Mouse (Mus musculus): Measurements from ENCODE around the gene Zfp322a. TPM values are rescaled to one million over a fixed set of nuclear protein-coding genes. Genes with fewer than 3 reads are reported as not detected.

Gene Zfp322a
- polyA plus RNA-seq (2012; rRNA removed), result 0.70 and 0.90 TPM in 2 replicates

- Histone ChIP-seq H3K27ac (ENCODE audit: insufficient read depth, low read length) (peak within 1 kb of the TSS; percentile 86), H3K36me3 (ENCODE audit: control insufficient read depth, insufficient read depth, low read length) (no peaks in the 10 kb centered on the region), H3K4me3 (ENCODE audit: extremely low read depth, insufficient read depth, insufficient read length) (peak within 1 kb of the TSS; percentile 96), H3K4me1 (ENCODE audit: control insufficient read depth, insufficient read depth, insufficient read length) (peaks cover 3% of the 10 kb centered on the region; the same call in 1 of the 2 replicates), H3K27me3 (ENCODE audit: control insufficient read depth, insufficient read depth, low read length) (no peaks in the 10 kb centered on the region)
- DNase-seq (ENCODE audit: low read depth in 1 of 2, low spot score in 2 of 2), result peak; percentile 88 to 94
- under 1% methylated on average over 55 of the region's 55 CpGs for WGBS
- TF ChIP-seq CTCF (IDR thresholded peaks at IDR 0.05; ENCODE audit: extremely low read depth, insufficient read depth, insufficient read length, insufficient replicate concordance) (no peak), POLR2A (IDR thresholded peaks at IDR 0.05; ENCODE audit: low read depth, low read length) (peak; percentile 82)
These were observed at the start of gene Zfp322a for GRCm38 (mm10) chr13:23368583-23369420. Zfp322a (minus strand) TSS chr13:23369208.

- Histone ChIP-seq H3K4me3 (ENCODE audit: extremely low read depth, insufficient read depth, insufficient read length) (no peak overlapping the region), H3K27me3 (ENCODE audit: control insufficient read depth, insufficient read depth, low read length) (peaks cover 5% of the 10 kb centered on the region), H3K27ac (ENCODE audit: insufficient read depth, low read length) (no peak overlapping the region), H3K36me3 (ENCODE audit: control insufficient read depth, insufficient read depth, low read length) (no peaks in the 10 kb centered on the region), H3K4me1 (ENCODE audit: control insufficient read depth, insufficient read depth, insufficient read length) (peaks cover 2% of the 10 kb centered on the region; the same call in 1 of the 2 replicates)
- WGBS, result 13% methylated on average over 28 of the region's 28 CpGs
- DNase-seq (ENCODE audit: low read depth in 1 of 2, low spot score in 2 of 2), result no peak
- TF ChIP-seq CTCF (IDR thresholded peaks at IDR 0.05; ENCODE audit: extremely low read depth, insufficient read depth, insufficient read length, insufficient replicate concordance), result no peak
- TF ChIP-seq POLR2A (IDR thresholded peaks at IDR 0.05; ENCODE audit: low read depth, low read length), result no peak
These were observed 43.9 kb upstream of the Zfp322a start for GRCm38 (mm10) chr13:23412630-23413521.

GRCm38 (mm10) chr13:23412211-23412629 lies 43.2 kb upstream of the Zfp322a start:
- Histone ChIP-seq H3K36me3 (ENCODE audit: control insufficient read depth, insufficient read depth, low read length) (no peaks in the 10 kb centered on the region), H3K4me1 (ENCODE audit: control insufficient read depth, insufficient read depth, insufficient read length) (peaks cover 2% of the 10 kb centered on the region; the same call in 1 of the 2 replicates), H3K27me3 (ENCODE audit: control insufficient read depth, insufficient read depth, low read length) (peaks cover 5% of the 10 kb centered on the region), H3K4me3 (ENCODE audit: extremely low read depth, insufficient read depth, insufficient read length) (no peak overlapping the region), H3K27ac (ENCODE audit: insufficient read depth, low read length) (no peak overlapping the region)
- TF ChIP-seq CTCF (IDR thresholded peaks at IDR 0.05; ENCODE audit: extremely low read depth, insufficient read depth, insufficient read length, insufficient replicate concordance) (no peak), POLR2A (IDR thresholded peaks at IDR 0.05; ENCODE audit: low read depth, low read length) (no peak)
- no peak for DNase-seq (ENCODE audit: low read depth in 1 of 2, low spot score in 2 of 2)
- 3% methylated on average over 20 of the region's 20 CpGs for WGBS

GRCm38 (mm10) chr13:23411311-23412210 lies 42.6 kb upstream of the Zfp322a start:
- DNase-seq (ENCODE audit: low read depth in 1 of 2, low spot score in 2 of 2), result no peak
- Histone ChIP-seq H3K27me3 (ENCODE audit: control insufficient read depth, insufficient read depth, low read length) (peaks cover 5% of the 10 kb centered on the region), H3K27ac (ENCODE audit: insufficient read depth, low read length) (no peak overlapping the region), H3K4me3 (ENCODE audit: extremely low read depth, insufficient read depth, insufficient read length) (no peak overlapping the region), H3K4me1 (ENCODE audit: control insufficient read depth, insufficient read depth, insufficient read length) (peaks cover 2% of the 10 kb centered on the region; the same call in 1 of the 2 replicates), H3K36me3 (ENCODE audit: control insufficient read depth, insufficient read depth, low read length) (no peaks in the 10 kb centered on the region)
- no peak for TF ChIP-seq POLR2A (IDR thresholded peaks at IDR 0.05; ENCODE audit: low read depth, low read length)
- TF ChIP-seq CTCF (IDR thresholded peaks at IDR 0.05; ENCODE audit: extremely low read depth, insufficient read depth, insufficient read length, insufficient replicate concordance), result no peak
- 24% methylated on average over 29 of the region's 29 CpGs for WGBS

GRCm38 (mm10) chr13:23410632-23411031 lies 41.6 kb upstream of the Zfp322a start:
- Histone ChIP-seq H3K27me3 (ENCODE audit: control insufficient read depth, insufficient read depth, low read length) (peaks cover 5% of the 10 kb centered on the region), H3K36me3 (ENCODE audit: control insufficient read depth, insufficient read depth, low read length) (no peaks in the 10 kb centered on the region), H3K4me1 (ENCODE audit: control insufficient read depth, insufficient read depth, insufficient read length) (peaks cover 2% of the 10 kb centered on the region; the same call in 1 of the 2 replicates), H3K4me3 (ENCODE audit: extremely low read depth, insufficient read depth, insufficient read length) (no peak overlapping the region), H3K27ac (ENCODE audit: insufficient read depth, low read length) (no peak overlapping the region)
- WGBS, result 68% methylated on average over 9 of the region's 9 CpGs
- TF ChIP-seq CTCF (IDR thresholded peaks at IDR 0.05; ENCODE audit: extremely low read depth, insufficient read depth, insufficient read length, insufficient replicate concordance) (no peak), POLR2A (IDR thresholded peaks at IDR 0.05; ENCODE audit: low read depth, low read length) (no peak)
- no peak for DNase-seq (ENCODE audit: low read depth in 1 of 2, low spot score in 2 of 2)

- no peaks in the 10 kb centered on the region for H3K36me3 ChIP-seq (ENCODE audit: control insufficient read depth, insufficient read depth, low read length)
- TF ChIP-seq CTCF (IDR thresholded peaks at IDR 0.05; ENCODE audit: extremely low read depth, insufficient read depth, insufficient read length, insufficient replicate concordance) (no peak), POLR2A (IDR thresholded peaks at IDR 0.05; ENCODE audit: low read depth, low read length) (no peak)
- H3K4me1 ChIP-seq (ENCODE audit: control insufficient read depth, insufficient read depth, insufficient read length), result no peaks in the 10 kb centered on the region
- no peak overlapping the region for H3K27ac ChIP-seq (ENCODE audit: insufficient read depth, low read length)
- no peaks in the 10 kb centered on the region; the same call in 1 of the 2 replicates for H3K27me3 ChIP-seq (ENCODE audit: control insufficient read depth, insufficient read depth, low read length)
- no peak for DNase-seq (ENCODE audit: low read depth in 1 of 2, low spot score in 2 of 2)
- 38% methylated on average over 2 of the region's 2 CpGs for WGBS
- no peak overlapping the region for H3K4me3 ChIP-seq (ENCODE audit: extremely low read depth, insufficient read depth, insufficient read length)
These were observed 33.6 kb upstream of the Zfp322a start for GRCm38 (mm10) chr13:23402626-23403025.
